Mouse (Mus musculus) G1E (cell line): ENCODE results near the gene Hand2.

ENCODE experiments used
- CTCF ChIP-seq: IDR thresholded peaks from 2 replicates; pipeline ENCODE4 v1.5.1; 2012; ENCODE audit warnings: low read depth, low read length, inconsistent platforms, mixed read lengths
- GATA1 ChIP-seq: IDR thresholded peaks from 2 replicates; pipeline ENCODE4 v1.6.1; 2012; ENCODE audit warnings: borderline replicate concordance, low read length, inconsistent platforms, mixed read lengths
- GATA2 ChIP-seq: IDR thresholded peaks from 2 replicates; pipeline ENCODE4 v1.6.1; 2012; ENCODE audit warnings: low read depth, low read length, inconsistent platforms, borderline replicate concordance
- POLR2AphosphoS5 ChIP-seq: IDR thresholded peaks from 2 replicates; pipeline ENCODE4 v1.6.1; 2012; ENCODE audit warnings: low read depth, low read length, inconsistent platforms; ENCODE audit not compliant: insufficient replicate concordance
- TAL1 ChIP-seq: conservative IDR thresholded peaks from 2 replicates; pipeline ENCODE4 v1.6.1; 2012; ENCODE audit warnings: low read depth, low read length, inconsistent platforms, mixed read lengths

DNA sequence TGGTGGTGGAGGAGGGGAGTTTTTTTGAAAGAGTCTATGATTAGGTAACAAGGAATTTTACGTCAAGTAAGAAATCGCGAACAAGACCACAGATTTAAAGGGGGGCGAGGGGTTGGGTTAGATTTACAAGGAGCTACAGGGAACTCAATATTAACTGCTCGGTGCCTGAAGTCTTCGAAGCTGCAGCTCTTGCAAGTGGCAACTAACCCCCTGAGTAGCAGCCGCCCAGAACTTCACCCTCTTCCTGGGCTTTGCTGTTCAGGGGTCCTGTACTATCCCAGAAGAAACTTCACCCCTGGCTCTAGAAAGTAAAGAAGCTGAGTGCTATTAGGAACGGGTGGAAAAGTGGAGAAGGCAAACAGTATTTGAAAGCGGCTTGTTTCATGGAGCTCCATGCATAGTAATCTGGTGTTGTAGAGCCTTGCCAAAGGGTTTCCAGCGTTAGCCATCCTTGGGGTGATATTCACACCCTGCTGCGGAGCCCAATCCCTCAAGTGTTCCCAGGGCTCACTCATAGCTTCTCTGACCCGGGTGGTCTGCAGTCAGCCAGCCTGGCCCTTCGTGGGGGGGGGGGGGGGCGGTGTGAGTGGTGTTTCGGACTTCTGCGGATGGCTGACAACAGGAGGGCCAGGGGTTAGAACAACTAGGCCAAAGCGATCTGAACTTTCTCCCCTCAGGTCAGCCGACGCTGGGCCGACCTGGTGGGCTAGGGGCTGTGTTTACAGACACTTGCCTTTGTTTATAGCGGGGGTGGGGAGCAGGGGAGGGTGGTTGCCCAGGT lies 4.5 kb downstream of the Hand2 start:
- no peak for TF ChIP-seq CTCF
- no peak for TF ChIP-seq GATA1
- no peak for TF ChIP-seq TAL1
- TF ChIP-seq POLR2AphosphoS5 = no peak
- no peak for TF ChIP-seq GATA2
